Mouse (Mus musculus): Measurements from ENCODE around the gene Dnase2a.

- TF ChIP-seq CTCF (IDR thresholded peaks at IDR 0.05; ENCODE audit: borderline replicate concordance, control insufficient read depth, extremely low read depth, insufficient read depth, low read length, poor library complexity) (no peak), POLR2A (IDR thresholded peaks at IDR 0.05; ENCODE audit: control insufficient read depth, extremely low read depth, insufficient read depth, low read length, poor library complexity) (no peak)
These were observed 38.8 kb downstream of the Dnase2a start for GRCm38 (mm10) chr8:84947241-84947545.
